ENCODE assay signal across 15 mouse cellular contexts in genomic region chr3:133211324-133211723, GRCm38 (mm10). TPM values are rescaled to one million over a fixed set of nuclear protein-coding genes. Genes with fewer than 3 reads are reported as not detected.
"Had no signal": no experiment of that assay in that cellular context is flagged by ENCODE, and none has a peak within 500 bp of the region (broad histone marks: within the 10 kb centered on the region; RNA-seq: fewer than 3 reads in every experiment).

No protein-coding gene starts in this region.

- H3K36me3 ChIP-seq: kidney, embryonic 15.5 days; limb, embryonic 12.5 days; liver, embryonic 13.5 days; midbrain, embryonic 13.5 days; neural tube, embryonic 15.5 days had no signal

- H3K27ac ChIP-seq: kidney, embryonic 15.5 days; limb, embryonic 12.5 days; liver, embryonic 13.5 days; midbrain, embryonic 13.5 days; neural tube, embryonic 15.5 days had no signal

- H3K9ac ChIP-seq: kidney, embryonic 15.5 days; limb, embryonic 12.5 days; liver, embryonic 13.5 days; liver, postnatal 0 days; midbrain, embryonic 13.5 days; neural tube, embryonic 15.5 days had no signal

- H3K9me3 ChIP-seq: kidney, embryonic 15.5 days; limb, embryonic 12.5 days; liver, embryonic 13.5 days; midbrain, embryonic 13.5 days; neural tube, embryonic 15.5 days had no signal

- H3K27me3 ChIP-seq: kidney, embryonic 15.5 days; limb, embryonic 12.5 days; liver, embryonic 13.5 days; midbrain, embryonic 13.5 days; neural tube, embryonic 15.5 days had no signal

- H3K4me1 ChIP-seq: limb, embryonic 12.5 days; liver, embryonic 13.5 days; midbrain, embryonic 13.5 days; neural tube, embryonic 15.5 days had no signal

- DNase-seq: kidney, adult 2 months; kidney, postnatal 25 days; layer of hippocampus, adult 9-11 months; liver; liver, embryonic 13.5 days; liver, postnatal 0 days; right cerebral cortex, adult 18-20 months; right cerebral cortex, postnatal 25 days; thymus, adult 18-20 months; thymus, postnatal 14 days had no signal

- H3K4me2 ChIP-seq: kidney, embryonic 15.5 days; limb, embryonic 12.5 days; liver, embryonic 13.5 days; midbrain, embryonic 13.5 days; neural tube, embryonic 15.5 days had no signal

- ATAC-seq: liver, postnatal 0 days; midbrain, embryonic 13.5 days had no signal

- H3K4me3 ChIP-seq: kidney, embryonic 15.5 days; limb, embryonic 12.5 days; liver, embryonic 13.5 days; midbrain, embryonic 13.5 days; neural tube, embryonic 15.5 days had no signal

RNA-seq across cellular contexts. Expression of gene Arhgef38, which starts 23.4 kb away (rescaled TPM):
- polyA plus RNA-seq: limb, embryonic 12.5 days; liver, embryonic 13.5 days; neural tube, embryonic 11.5 days had no signal
